Mouse (Mus musculus): ENCODE data around the gene Olfr702. TPM values are rescaled to one million over a fixed set of nuclear protein-coding genes. Genes with fewer than 3 reads are reported as not detected.

The Olfr702 gene
- polyA plus RNA-seq, 1 experiment = not detected

DNA sequence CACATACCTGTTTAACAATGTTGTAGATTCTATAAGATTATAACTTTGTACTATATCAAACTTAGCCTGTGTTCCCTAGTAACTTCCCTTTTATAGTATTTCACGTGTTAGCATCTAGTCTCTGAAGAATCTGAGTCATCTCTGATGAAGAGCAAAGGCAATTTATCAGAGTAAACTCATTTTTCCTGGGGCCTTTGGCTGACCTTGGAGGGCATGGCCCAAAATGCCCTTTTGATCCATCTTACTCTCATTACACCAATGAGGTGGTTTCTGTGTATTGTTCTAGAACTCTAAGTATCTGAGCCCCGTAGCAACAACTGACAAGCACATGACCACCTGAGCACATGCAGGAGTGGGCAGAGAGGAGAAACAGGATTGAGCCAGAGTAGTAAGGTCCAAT is 19.9 kb downstream of the Olfr702 start, which contains the start of gene Olfr701:
Olfr701 (plus strand) TSS at position 301 of the 400 bp plus-strand sequence.
- H3K4me3 ChIP-seq (ENCODE audit: low read depth, low read length) = no peak within 1 kb of the TSS
- H3K9me3 ChIP-seq (replicated peaks; ENCODE audit: control insufficient read depth, insufficient read depth, low read length, poor library complexity, severe bottlenecking) = no peaks in the 10 kb centered on the region
- TF ChIP-seq EP300 (IDR thresholded peaks at IDR 0.05; ENCODE audit: insufficient read depth, low read depth, low read length) (no peak), CTCF (IDR thresholded peaks at IDR 0.05; ENCODE audit: low read depth, low read length) (no peak), POLR2A (IDR thresholded peaks at IDR 0.05; ENCODE audit: insufficient read depth, low read length) (no peak)
- H3K27me3 ChIP-seq (ENCODE audit: control insufficient read depth, insufficient read depth, low read length, poor library complexity, severe bottlenecking) = no peaks in the 10 kb centered on the region
- no peaks in the 10 kb centered on the region for H3K36me3 ChIP-seq (ENCODE audit: control insufficient read depth, insufficient read depth, low read length, poor library complexity, severe bottlenecking)
- H3K4me1 ChIP-seq (ENCODE audit: control insufficient read depth, insufficient read depth, low read length) = no peaks in the 10 kb centered on the region
- no peak within 1 kb of the TSS for H3K27ac ChIP-seq (ENCODE audit: insufficient read depth, low read length)
- H3K9ac ChIP-seq (ENCODE audit: low read depth, poor library complexity, severe bottlenecking) = no peak within 1 kb of the TSS

GRCm38 (mm10) chr7:106808734-106809133 is 25.0 kb downstream of the Olfr702 start, which contains the start of gene Olfr700:
Gene Olfr700 (minus strand): TSS chr7:106808834.
- Histone ChIP-seq H3K27me3 (ENCODE audit: control insufficient read depth, insufficient read depth, low read length, poor library complexity, severe bottlenecking) (no peaks in the 10 kb centered on the region), H3K4me3 (ENCODE audit: low read depth, low read length) (no peak within 1 kb of the TSS), H3K9ac (ENCODE audit: low read depth, poor library complexity, severe bottlenecking) (no peak within 1 kb of the TSS), H3K4me1 (ENCODE audit: control insufficient read depth, insufficient read depth, low read length) (no peaks in the 10 kb centered on the region), H3K36me3 (ENCODE audit: control insufficient read depth, insufficient read depth, low read length, poor library complexity, severe bottlenecking) (no peaks in the 10 kb centered on the region), H3K9me3 (replicated peaks; ENCODE audit: control insufficient read depth, insufficient read depth, low read length, poor library complexity, severe bottlenecking) (no peaks in the 10 kb centered on the region), H3K27ac (ENCODE audit: insufficient read depth, low read length) (no peak within 1 kb of the TSS)
- no peak for TF ChIP-seq POLR2A (IDR thresholded peaks at IDR 0.05; ENCODE audit: insufficient read depth, low read length)
- TF ChIP-seq CTCF (IDR thresholded peaks at IDR 0.05; ENCODE audit: low read depth, low read length) = no peak
- no peak for TF ChIP-seq EP300 (IDR thresholded peaks at IDR 0.05; ENCODE audit: insufficient read depth, low read depth, low read length)

DNA sequence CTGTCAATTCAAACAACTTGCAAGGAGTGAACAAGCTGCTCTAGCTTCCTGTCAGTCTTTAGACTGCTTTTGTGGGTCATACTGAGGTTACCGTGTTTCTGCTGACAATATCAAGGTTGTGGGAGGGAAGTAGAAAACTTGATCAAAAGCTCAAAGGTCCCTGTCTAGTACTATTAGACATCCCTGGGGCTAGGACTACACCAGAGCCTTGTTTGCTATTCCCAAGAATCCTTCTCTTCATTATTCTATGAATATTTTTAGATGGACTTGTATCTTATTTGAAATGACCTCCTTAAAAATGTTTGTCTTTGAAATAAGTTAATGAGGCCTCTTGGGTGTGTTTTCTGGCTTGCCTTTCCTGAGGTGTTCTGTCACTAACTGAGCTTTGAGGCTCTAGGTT is 40.6 kb downstream of the Olfr702 start, which contains the start of gene Olfr699:
Olfr699 (minus strand) TSS at position 101 of the 400 bp plus-strand sequence.
- H3K4me1 ChIP-seq (ENCODE audit: control insufficient read depth, insufficient read depth, low read length) = no peaks in the 10 kb centered on the region
- no peak within 1 kb of the TSS for H3K4me3 ChIP-seq (ENCODE audit: low read depth, low read length)
- TF ChIP-seq EP300 (IDR thresholded peaks at IDR 0.05; ENCODE audit: insufficient read depth, low read depth, low read length) = no peak
- no peak for TF ChIP-seq CTCF (IDR thresholded peaks at IDR 0.05; ENCODE audit: low read depth, low read length)
- TF ChIP-seq POLR2A (IDR thresholded peaks at IDR 0.05; ENCODE audit: insufficient read depth, low read length) = no peak
- no peak within 1 kb of the TSS for H3K9ac ChIP-seq (ENCODE audit: low read depth, poor library complexity, severe bottlenecking)
- H3K36me3 ChIP-seq (ENCODE audit: control insufficient read depth, insufficient read depth, low read length, poor library complexity, severe bottlenecking) = no peaks in the 10 kb centered on the region
- H3K27me3 ChIP-seq (ENCODE audit: control insufficient read depth, insufficient read depth, low read length, poor library complexity, severe bottlenecking) = no peaks in the 10 kb centered on the region
- no peaks in the 10 kb centered on the region for H3K9me3 ChIP-seq (replicated peaks; ENCODE audit: control insufficient read depth, insufficient read depth, low read length, poor library complexity, severe bottlenecking)
- no peak within 1 kb of the TSS for H3K27ac ChIP-seq (ENCODE audit: insufficient read depth, low read length)

DNA sequence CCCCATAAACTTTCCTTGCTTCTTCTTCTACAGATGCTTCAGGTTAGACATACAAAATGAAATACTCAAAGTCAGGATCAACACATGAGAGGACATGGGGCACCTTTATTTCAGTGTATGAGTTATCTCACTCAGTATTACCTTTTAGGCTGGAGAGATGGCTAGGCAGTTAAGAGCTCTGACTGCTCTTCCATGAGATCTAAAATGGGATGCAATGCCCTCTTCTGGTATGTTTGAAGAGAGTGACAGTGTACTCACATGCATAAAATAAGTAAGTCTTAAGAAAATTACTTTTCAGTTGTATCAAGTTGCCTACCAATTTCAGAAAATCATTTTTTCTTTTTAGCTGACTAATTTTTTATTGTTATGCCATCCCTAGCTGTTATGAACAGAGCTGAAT is 45.4 kb downstream of the Olfr702 start:
- no peak for TF ChIP-seq POLR2A (IDR thresholded peaks at IDR 0.05; ENCODE audit: insufficient read depth, low read length)
- TF ChIP-seq EP300 (IDR thresholded peaks at IDR 0.05; ENCODE audit: insufficient read depth, low read depth, low read length) = no peak
- no peak for TF ChIP-seq CTCF (IDR thresholded peaks at IDR 0.05; ENCODE audit: low read depth, low read length)
- no peaks in the 10 kb centered on the region for H3K36me3 ChIP-seq (ENCODE audit: control insufficient read depth, insufficient read depth, low read length, poor library complexity, severe bottlenecking)

More for the DNA sequence above, 45.4 kb downstream of the Olfr702 start:
- no peaks in the 10 kb centered on the region for H3K4me1 ChIP-seq (ENCODE audit: control insufficient read depth, insufficient read depth, low read length)
- no peaks in the 10 kb centered on the region for H3K9me3 ChIP-seq (replicated peaks; ENCODE audit: control insufficient read depth, insufficient read depth, low read length, poor library complexity, severe bottlenecking)
- no peak overlapping the region for H3K4me3 ChIP-seq (ENCODE audit: low read depth, low read length)
- H3K9ac ChIP-seq (ENCODE audit: low read depth, poor library complexity, severe bottlenecking) = no peak overlapping the region
- no peaks in the 10 kb centered on the region for H3K27me3 ChIP-seq (ENCODE audit: control insufficient read depth, insufficient read depth, low read length, poor library complexity, severe bottlenecking)
- H3K27ac ChIP-seq (ENCODE audit: insufficient read depth, low read length) = no peak overlapping the region

Other genes with a start within 250 kb of the Olfr702 start
- gene Olfr693, start 153.3 kb downstream of the Olfr702 start, polyA plus RNA-seq (2011; ENCODE audit: insufficient read depth, insufficient read length, low read depth, missing spikeins) = not detected in 2 replicates
- not detected in 2 replicates for gene Olfr694, start 142.1 kb downstream of the Olfr702 start, polyA plus RNA-seq (2011; ENCODE audit: insufficient read depth, insufficient read length, low read depth, missing spikeins)
- gene Olfr695, start 117.5 kb downstream of the Olfr702 start, polyA plus RNA-seq (2011; ENCODE audit: insufficient read depth, insufficient read length, low read depth, missing spikeins) = not detected in 2 replicates
- not detected in 2 replicates for gene Olfr697, start 91.5 kb downstream of the Olfr702 start, polyA plus RNA-seq (2011; ENCODE audit: insufficient read depth, insufficient read length, low read depth, missing spikeins)
- not detected in 2 replicates for gene Olfr698, start 78.5 kb downstream of the Olfr702 start, polyA plus RNA-seq (2011; ENCODE audit: insufficient read depth, insufficient read length, low read depth, missing spikeins)
- not detected in 2 replicates for gene Olfr699, start 40.7 kb downstream of the Olfr702 start, polyA plus RNA-seq (2011; ENCODE audit: insufficient read depth, insufficient read length, low read depth, missing spikeins)
- not detected in 2 replicates for gene Olfr700, start 25.1 kb downstream of the Olfr702 start, polyA plus RNA-seq (2011; ENCODE audit: insufficient read depth, insufficient read length, low read depth, missing spikeins)
- gene Olfr701, start 19.8 kb downstream of the Olfr702 start, polyA plus RNA-seq (2011; ENCODE audit: insufficient read depth, insufficient read length, low read depth, missing spikeins) = not detected in 2 replicates
- not detected in 2 replicates for gene Olfr703, start 9.5 kb upstream of the Olfr702 start, polyA plus RNA-seq (2011; ENCODE audit: insufficient read depth, insufficient read length, low read depth, missing spikeins)
- gene Olfr704, start 29.3 kb upstream of the Olfr702 start, polyA plus RNA-seq (2011; ENCODE audit: insufficient read depth, insufficient read length, low read depth, missing spikeins) = not detected in 2 replicates
- not detected in 2 replicates for gene Olfr705, start 43.0 kb upstream of the Olfr702 start, polyA plus RNA-seq (2011; ENCODE audit: insufficient read depth, insufficient read length, low read depth, missing spikeins)
- gene Olfr706, start 54.3 kb upstream of the Olfr702 start, polyA plus RNA-seq (2011; ENCODE audit: insufficient read depth, insufficient read length, low read depth, missing spikeins) = not detected in 2 replicates
- gene Olfr707, start 67.3 kb upstream of the Olfr702 start, polyA plus RNA-seq (2011; ENCODE audit: insufficient read depth, insufficient read length, low read depth, missing spikeins) = not detected in 2 replicates
- gene Olfr1532-ps1, start 74.1 kb upstream of the Olfr702 start, polyA plus RNA-seq (2011; ENCODE audit: insufficient read depth, insufficient read length, low read depth, missing spikeins) = not detected in 2 replicates
- gene Olfr709-ps1, start 98.3 kb upstream of the Olfr702 start, polyA plus RNA-seq (2011; ENCODE audit: insufficient read depth, insufficient read length, low read depth, missing spikeins) = not detected in 2 replicates
- gene Olfr710, start 114.4 kb upstream of the Olfr702 start, polyA plus RNA-seq (2011; ENCODE audit: insufficient read depth, insufficient read length, low read depth, missing spikeins) = not detected in 2 replicates
- gene Olfr6, start 130.0 kb upstream of the Olfr702 start, polyA plus RNA-seq (2011; ENCODE audit: insufficient read depth, insufficient read length, low read depth, missing spikeins) = not detected in 2 replicates
- gene Olfr711, start 141.6 kb upstream of the Olfr702 start, polyA plus RNA-seq (2011; ENCODE audit: insufficient read depth, insufficient read length, low read depth, missing spikeins) = not detected in 2 replicates
- gene Olfr2, start 172.2 kb upstream of the Olfr702 start, polyA plus RNA-seq (2011; ENCODE audit: insufficient read depth, insufficient read length, low read depth, missing spikeins) = 0.11 TPM in 1 of 2 replicates, not detected in the other
- gene Olfr713, start 197.3 kb upstream of the Olfr702 start, polyA plus RNA-seq (2011; ENCODE audit: insufficient read depth, insufficient read length, low read depth, missing spikeins) = 0.09 TPM in 1 of 2 replicates, not detected in the other
- gene Olfr714, start 237.1 kb upstream of the Olfr702 start, polyA plus RNA-seq (2011; ENCODE audit: insufficient read depth, insufficient read length, low read depth, missing spikeins) = not detected in 2 replicates

Data from ES-Bruce4 (cell line).